Mouse (Mus musculus) gastrocnemius, postnatal 36 days (tissue): ENCODE measurements at regions not wholly inside any gene's neighbourhood (a gene's known extent, or its start where the extent isn't known, plus 50 kb on each side); places are given as distances from the start of the nearest gene placed in this dataset.

ENCODE experiments used
- DNase-seq, 2 experiments: peaks; one replicate each; pipeline ENCODE4 v3.0.0; 2022
- intact Hi-C: fragments of 180-260 bp; cut with DNase I; formaldehyde crosslinking; loops from one replicate; pipeline ENCODE4 v1.15.1; 2025

DNA sequence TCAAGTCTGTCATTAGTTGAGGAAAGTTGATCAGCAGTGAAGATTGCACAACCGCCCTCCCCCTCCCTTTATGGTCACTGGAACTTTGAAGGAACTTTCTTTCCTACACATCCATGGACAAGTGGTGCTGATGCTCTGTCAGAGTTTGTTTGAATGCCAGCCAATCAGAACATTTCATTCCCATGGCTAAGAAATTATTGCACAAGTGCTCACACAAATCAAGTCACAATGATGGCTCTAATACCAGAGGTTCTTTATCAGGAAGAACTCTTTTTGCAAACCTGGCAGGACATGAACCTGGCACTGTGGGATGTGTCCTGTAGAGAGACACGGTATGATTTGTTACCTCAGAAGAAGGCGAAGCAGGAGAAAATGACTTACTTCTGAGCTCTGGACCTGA is 54.3 kb upstream of the Spry2 start:
- DNase-seq: no peak
- intact Hi-C loops: no loop called here

DNA sequence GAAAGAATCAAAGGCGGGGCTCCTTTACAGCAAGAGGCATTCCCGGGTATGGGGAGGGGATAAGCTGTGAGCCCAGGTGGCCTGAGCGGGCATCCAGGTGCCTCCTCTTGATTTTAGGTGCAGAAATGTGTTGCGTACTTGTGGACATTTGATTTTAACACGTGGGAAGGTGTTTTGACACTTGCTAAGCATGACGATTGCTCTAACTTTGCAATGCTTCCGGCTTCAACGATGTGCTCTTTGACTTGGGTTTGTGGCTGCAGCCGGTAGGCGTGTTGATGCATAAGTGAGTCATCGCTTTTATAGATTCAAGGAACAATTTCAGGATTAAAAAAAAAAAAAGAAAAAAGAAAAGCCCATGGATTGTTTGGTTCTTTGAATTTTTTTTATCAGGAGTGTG is 58.5 kb upstream of the Spry2 start:
- intact Hi-C loops: no loop called here
- DNase-seq: no peak

- no peak for DNase-seq
- intact Hi-C loops: no loop called here
Observed at GRCm38 (mm10) chr14:105956796-105957195, 60.2 kb upstream of the Spry2 start.

- intact Hi-C loops: no loop called here
- DNase-seq: no peak
Observed at GRCm38 (mm10) chr14:105958005-105958404, 61.4 kb upstream of the Spry2 start.

DNA sequence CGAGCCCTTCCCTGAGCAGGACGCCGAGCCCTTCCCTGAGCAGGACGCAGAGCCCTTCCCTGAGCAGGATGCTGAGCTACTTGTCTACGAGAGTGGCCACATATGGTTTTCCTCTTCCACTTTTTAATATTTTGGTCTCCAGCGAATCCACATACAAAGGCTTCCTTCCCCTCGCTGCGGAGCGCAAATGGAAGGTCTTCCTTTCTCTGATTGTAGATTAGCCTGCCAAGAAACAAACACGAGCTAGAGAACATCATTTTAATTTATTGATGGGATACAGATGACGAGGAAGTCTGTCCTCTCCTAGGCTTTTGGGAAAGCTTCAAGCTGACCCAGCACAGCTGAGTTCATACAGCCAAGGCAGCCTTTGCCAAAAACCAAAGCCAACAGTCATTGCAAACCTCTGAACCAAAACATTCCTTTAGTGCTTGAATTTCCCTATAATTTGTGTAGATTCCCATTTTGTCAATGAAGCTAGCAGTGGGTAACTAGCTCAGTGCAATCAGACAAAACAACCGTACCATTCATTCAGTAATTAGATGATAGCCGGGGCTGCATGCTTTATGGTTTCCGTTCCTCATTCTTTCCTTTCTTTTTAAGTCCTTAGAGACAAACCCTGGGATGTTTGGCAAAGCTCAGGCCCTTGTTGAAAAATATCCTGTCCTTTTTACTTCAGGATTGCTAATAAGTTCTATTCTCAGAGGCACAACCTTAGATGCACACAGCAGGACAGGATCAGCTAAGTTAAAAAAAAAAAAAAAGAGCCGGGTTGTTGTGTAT is 83.1 kb upstream of the Spry2 start:
- peak; percentile 24 to 42 for DNase-seq
- intact Hi-C loops: no loop called here

DNA sequence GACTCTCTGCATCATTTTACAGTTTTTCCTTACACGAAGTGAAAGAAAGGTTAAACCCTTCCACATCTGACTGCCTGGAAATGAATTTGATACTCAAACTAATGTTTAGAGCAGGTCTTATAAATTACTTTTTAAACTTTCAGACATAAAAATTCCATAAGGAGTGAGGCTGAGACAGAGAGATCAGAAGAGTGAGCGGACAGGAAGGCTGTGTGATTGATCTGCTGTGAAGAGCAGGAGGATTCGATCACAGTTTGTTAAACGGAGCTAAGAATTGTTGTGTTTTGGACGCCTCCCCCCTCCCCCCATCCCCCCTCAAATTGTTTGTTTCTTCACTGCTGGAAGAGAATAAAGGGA is 83.7 kb upstream of the Spry2 start:
- intact Hi-C loops: no loop called here
- no peak for DNase-seq

DNA sequence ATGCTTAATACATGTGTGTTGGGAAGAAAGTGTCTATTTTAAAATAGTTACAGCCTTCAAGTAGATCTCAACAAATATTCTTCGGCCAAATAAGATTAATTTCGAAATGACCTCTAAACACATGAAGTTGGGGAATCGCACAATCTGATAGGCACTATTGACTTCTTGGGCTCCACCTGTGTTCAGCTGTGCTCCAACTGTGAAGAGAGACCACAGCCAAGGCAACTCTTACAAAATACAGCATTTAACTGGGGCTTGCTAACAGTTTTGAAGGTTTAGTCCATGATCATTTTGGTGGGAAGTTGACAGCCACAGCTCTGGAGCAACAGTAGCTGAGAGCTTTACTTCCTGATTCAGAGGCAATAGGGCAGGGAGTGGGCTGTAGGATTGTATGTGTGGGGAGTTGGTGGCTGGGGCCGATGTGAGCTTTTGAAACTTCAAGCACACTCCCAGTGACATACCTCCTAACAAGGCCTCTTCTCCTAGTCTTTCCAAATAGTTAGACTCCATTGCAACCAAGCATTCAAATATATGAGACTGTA is 90.8 kb upstream of the Spry2 start:
- DNase-seq: no peak
- intact Hi-C loops: no loop called here

GRCm38 (mm10) chr14:105988738-105989137 is 92.1 kb upstream of the Spry2 start:
- no peak for DNase-seq
- intact Hi-C loops: no loop called here

DNA sequence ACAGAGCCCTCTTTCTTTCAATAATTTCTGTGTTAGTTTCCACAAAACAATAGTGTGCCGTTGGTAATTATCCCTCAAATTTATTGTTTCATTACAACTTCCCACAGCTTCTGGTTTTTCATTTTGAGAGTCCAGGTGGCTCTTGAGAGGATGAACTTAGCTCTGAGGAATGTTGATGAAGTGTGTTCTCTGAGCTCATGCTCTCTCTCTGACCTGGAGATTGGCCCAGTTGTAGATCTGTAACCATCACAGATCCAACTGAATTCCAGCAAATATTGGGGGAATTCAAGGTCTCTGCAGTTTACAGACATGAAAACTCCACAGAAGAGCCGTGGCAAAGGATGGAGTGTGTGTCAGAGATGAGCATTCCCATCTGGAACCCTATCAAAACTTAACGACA is 96.5 kb upstream of the Spry2 start:
- DNase-seq: no peak
- intact Hi-C loops: no loop called here

DNA sequence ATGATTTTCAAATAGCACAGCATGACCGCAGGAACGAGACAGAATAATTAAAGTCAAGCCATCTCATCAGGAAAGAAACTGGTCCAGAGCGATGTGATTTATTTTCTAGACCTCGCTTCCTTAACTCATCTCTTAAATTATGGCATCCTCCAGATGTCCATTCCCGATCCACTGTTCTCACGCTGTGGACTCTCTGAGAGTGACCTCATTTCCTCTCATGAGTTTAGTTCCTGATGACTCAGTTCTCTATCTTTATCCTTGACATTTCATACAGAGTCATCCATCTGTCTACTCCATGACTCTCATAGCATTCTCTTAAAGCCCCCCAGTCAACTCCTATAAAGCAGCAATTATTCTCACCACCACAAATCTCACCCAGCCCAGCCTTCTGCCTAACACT is 103.2 kb upstream of the Spry2 start:
- intact Hi-C loops: no loop called here
- DNase-seq: no peak

DNA sequence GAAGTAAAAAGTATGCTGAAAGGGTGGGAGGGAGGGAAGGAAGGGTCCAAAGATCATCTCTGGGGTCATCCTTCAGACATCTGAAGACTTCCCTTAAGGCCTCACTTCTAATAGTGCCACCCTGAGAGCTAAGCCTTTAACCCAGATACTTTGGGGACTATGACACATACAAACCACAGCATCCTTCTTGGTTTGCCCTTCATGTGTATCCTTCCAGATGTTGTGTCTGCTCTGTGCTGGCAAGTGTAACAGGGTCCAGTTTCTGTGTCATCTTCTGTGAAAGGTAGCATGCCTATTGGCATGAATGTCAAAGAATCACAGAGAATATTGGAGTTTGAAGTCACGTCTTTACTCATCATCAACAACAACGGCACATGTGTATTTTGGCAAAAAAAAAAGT is 98.2 kb upstream of the Trim52 start:
- DNase-seq: no peak
- intact Hi-C loops: no loop called here

DNA sequence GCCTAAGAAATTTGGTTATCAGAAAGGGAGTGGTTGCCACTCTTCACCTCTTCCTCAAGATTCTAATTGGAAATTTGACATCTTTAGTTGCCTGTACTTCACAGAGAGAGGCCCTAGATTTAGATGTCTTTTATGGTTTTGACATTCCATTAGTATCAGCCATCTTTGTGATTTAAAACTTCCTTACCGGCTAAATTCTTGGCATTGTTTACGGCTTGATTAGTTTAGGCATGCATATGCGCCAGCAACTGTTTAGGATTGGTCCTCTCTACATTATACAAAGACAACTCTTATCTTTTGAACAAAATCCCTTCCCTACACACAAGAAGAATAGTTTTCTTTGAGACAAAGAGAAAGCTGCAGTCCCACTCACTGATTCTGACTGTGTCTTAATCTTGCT is 97.0 kb upstream of the Trim52 start:
- intact Hi-C loops: no loop called here
- DNase-seq: no peak

- DNase-seq: peak; percentile 17 to 27
- intact Hi-C loops: no loop called here
Observed at GRCm38 (mm10) chr14:106010961-106011360, 95.0 kb upstream of the Trim52 start.

DNA sequence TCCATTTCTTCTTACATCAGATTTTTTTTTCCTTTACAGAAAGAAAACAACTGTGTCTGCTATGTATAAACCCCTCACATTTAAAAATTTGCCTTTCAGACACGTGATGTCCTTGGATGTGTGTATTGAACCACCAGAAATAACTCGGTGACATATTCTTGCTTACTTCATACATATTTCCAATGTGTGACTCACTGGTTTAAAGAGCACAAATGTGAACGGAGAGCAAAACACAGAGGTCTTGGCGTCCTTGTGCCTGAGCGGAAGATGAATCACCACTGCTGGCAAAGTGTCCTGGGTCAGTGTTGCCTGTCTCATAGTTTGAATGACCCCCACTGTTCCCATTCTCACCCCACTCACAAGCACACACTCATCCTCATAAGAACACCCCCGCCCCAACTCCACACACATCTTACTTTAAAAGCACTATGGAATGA is 94.0 kb upstream of the Trim52 start:
- DNase-seq: peak; percentile 24 to 60
- intact Hi-C loops: no loop called here

GRCm38 (mm10) chr14:106022806-106023205 is 83.2 kb upstream of the Trim52 start:
- intact Hi-C loops: no loop called here
- no peak for DNase-seq

DNA sequence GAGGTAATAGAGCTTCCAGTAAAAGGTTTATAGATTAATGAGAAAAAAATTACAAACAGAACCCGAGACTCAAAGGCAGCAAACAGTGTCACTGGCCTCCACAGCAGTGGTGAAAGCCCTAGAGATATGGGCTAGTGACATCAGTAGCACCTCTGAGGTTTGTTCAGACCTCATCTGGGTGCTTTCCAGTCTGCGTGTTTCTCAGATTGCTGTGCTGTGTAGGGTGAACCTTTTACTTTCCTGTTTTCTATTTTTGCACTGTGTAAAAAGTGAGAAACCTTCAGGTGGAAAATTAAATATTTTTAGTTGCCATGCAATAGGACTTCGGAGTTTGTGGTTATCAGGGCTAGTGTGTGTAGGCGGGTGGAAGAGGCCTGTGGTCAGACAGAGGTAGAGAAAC is 79.2 kb upstream of the Trim52 start:
- intact Hi-C loops: no loop called here
- DNase-seq: no peak

DNA sequence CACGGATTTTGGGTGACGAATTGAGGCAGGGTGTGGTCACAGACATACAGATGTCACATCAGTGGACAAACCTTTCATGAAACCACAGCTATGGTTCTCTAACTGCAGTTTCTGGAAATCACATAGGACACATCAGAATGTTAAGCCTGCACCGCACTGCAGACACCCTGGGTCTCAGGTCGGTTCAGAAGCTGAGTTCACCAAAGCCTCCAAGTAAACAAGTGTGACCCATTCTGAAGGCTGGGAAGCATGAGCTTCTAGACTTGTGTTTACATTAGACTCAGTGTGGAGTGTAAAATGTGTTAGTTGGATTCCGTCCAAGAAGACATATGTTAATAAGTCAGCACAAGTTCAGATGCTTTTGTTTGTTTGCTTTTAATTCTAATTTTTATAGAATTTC is 78.3 kb upstream of the Trim52 start:
- intact Hi-C loops: no loop called here
- DNase-seq: no peak

DNA sequence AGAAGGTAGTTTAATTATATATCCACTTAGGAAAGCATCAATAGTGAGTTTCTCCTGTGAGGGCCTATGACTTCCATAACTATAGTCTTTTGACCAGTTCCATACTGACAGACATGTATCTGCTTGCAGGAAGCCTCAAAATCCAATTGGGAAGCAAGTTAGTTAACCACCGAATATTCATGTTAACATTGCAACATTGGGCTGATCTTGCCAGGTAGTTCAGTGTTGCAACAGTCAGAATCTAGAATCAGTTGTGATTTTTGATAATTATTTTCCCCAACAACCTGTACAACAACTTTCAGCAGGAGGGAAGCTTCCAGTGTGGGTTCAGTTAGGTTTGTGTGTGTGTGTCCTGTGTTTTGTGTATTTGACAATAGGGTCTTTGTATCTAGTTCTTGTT is 74.9 kb upstream of the Trim52 start:
- intact Hi-C loops: no loop called here
- DNase-seq: no peak

DNA sequence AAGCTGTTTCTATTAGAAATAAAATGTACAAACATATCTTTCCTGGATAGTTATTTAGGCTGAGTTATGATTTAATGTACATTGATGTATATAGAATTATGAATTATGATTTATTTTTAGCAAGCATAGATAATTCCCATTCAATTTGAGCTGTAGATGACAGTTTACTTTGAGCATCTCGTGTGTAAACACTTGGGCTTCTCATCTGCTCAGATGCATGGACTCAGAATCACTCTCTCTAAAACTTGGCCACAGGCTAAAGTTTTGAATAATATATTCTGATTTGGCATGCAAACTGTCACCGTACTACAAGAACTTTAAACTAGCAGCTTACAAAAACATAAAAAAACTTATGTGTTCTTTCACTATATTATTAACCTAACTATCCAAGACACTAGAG is 72.2 kb upstream of the Trim52 start:
- DNase-seq: no peak
- intact Hi-C loops: no loop called here

DNA sequence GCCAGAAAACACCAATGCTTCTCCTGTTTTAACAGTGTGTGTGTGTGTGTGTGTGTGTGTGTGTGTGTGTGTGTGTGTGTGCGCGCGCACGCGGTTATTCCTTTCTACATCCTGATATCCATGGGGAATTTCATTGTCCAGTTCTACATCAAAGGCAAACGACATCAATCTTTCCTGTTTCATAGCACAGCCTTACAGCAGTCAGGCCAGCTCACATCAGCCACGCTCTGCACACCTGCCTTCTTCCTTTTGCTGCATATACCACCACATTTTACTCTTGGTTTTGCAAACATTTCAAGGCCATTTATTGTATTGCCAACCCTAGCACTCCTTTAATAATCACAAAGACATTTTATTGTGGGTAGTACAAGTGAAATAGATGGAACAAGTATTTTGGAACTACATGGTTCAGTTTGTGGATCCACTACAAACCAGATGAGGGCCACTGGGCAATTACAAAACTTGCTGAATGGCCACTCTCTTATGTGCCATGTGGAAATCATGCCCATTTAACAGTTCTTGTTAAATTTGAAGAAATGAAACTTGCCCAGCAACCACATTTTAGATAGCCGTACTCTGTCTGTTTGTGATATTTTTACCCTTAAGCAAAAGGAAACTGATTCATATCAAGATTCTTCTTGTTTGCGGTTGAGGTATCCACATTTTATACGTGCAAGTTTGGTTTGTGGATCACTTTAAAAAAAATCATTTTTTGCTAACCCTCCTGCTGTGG is 70.9 kb upstream of the Trim52 start:
- intact Hi-C loops: no loop called here

DNA sequence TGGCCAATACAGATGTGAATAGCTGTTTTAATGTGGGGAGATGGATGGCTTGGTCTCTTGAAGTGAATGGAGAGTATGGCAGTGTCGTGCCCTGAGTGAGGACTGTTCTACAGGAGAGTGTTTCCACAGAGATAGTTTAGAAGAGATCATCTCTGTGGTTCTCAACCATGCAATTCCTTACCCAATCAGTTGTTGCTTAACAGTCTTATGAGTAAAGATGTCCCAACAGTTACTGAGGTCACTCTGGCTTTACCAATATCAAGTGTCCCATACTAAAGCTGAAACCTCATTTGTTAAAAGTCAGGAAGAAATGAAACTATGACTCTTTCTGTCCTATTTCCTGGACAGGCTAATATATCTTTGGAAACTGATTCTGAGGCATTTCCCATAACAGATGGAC is 61.7 kb upstream of the Trim52 start:
- DNase-seq: no peak
- intact Hi-C loops: no loop called here

More for the DNA sequence above, 70.9 kb upstream of the Trim52 start:
- DNase-seq: no peak

- intact Hi-C loops: no loop called here
- no peak for DNase-seq
Observed at GRCm38 (mm10) chr14:106050231-106050630, 55.8 kb upstream of the Trim52 start.
